Mouse (Mus musculus): ENCODE measurements around the gene Krt39. TPM values are rescaled to one million over a fixed set of nuclear protein-coding genes. Genes with fewer than 3 reads are reported as not detected.

Gene Krt39
- polyA plus RNA-seq (2015; fragmentation: Nextera tagmentation; extraction: Ambion mirVana): not detected in 2 replicates

GRCm38 (mm10) chr11:99521288-99521860, at the start of gene Krt39:
Gene Krt39 (minus strand): TSS chr11:99521338.
- ATAC-seq: no peak
- Histone ChIP-seq H3K4me2 (ENCODE audit: low read depth, low read length) (no peak within 1 kb of the TSS), H3K9me3 (ENCODE audit: control insufficient read depth, low read length) (no peaks in the 10 kb centered on the region), H3K9ac (ENCODE audit: low read depth, low read length) (no peak within 1 kb of the TSS), H3K27ac (ENCODE audit: low read length) (no peak within 1 kb of the TSS), H3K27me3 (replicated peaks; ENCODE audit: control insufficient read depth, insufficient read depth, low read length) (no peaks in the 10 kb centered on the region), H3K36me3 (ENCODE audit: control insufficient read depth, insufficient read depth, low read length) (no peaks in the 10 kb centered on the region), H3K4me3 (ENCODE audit: low read length) (no peak within 1 kb of the TSS), H3K4me1 (ENCODE audit: control insufficient read depth, insufficient read depth, low read length) (no peaks in the 10 kb centered on the region)
- 76% methylated on average over 13 of the region's 13 CpGs for WGBS

DNA sequence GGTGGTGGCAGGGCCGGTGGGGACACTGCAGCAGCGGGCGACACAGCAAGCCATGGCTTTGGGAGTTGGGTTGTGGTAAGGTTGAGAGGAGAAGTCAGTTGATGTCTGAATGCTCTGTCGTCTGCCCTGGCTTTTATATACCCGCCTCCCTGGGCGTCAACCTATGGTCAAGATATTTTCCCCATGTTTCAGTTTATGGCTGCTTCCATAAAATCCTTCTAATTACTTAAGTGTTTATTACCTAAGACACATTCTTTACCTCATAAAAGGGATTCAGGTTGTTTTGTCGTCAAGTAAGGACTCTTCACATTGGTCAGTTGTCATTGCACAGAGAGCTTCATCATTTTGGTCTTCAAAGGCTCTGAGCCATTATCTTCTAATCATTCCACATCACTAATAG, 45.4 kb upstream of the Krt39 start, which contains the start of gene Krtap3-1:
Krtap3-1 (minus strand) TSS at position 101 of the 400 bp plus-strand sequence.
- 69% methylated on average over 7 of the region's 7 CpGs for WGBS

DNA sequence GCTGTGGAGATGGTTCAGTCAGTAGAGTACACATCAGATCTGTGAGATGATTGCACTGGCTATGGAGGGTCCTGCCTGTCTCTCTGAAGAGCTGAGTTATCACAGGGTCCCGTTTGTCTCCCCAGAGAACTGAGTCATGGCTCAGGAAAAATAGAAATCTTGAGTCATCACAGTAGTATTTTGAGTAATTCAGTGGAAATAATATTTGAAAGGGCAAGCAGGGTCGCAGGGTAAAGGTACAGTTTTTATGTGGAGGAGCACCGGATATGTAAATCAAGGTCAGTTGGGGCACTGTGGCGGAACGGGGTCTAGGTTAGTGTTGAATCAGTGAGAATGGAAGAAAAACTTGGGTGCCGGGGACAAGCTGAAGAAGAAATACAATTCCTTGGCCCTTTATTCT, 41.4 kb upstream of the Krt39 start:
- H3K27me3 ChIP-seq (replicated peaks; ENCODE audit: control insufficient read depth, insufficient read depth, low read length): no peaks in the 10 kb centered on the region
- H3K4me3 ChIP-seq (ENCODE audit: low read length): no peak overlapping the region
- no peak overlapping the region for H3K9ac ChIP-seq (ENCODE audit: low read depth, low read length)
- H3K36me3 ChIP-seq (ENCODE audit: control insufficient read depth, insufficient read depth, low read length): no peaks in the 10 kb centered on the region
- ATAC-seq: no peak
- 84% methylated on average over 6 of the region's 6 CpGs for WGBS
- H3K4me1 ChIP-seq (ENCODE audit: control insufficient read depth, insufficient read depth, low read length): no peaks in the 10 kb centered on the region
- no peak overlapping the region for H3K27ac ChIP-seq (ENCODE audit: low read length)
- H3K4me2 ChIP-seq (ENCODE audit: low read depth, low read length): no peak overlapping the region
- no peaks in the 10 kb centered on the region for H3K9me3 ChIP-seq (ENCODE audit: control insufficient read depth, low read length)

More for the DNA sequence above, 45.4 kb upstream of the Krt39 start, which contains the start of gene Krtap3-1:
- Histone ChIP-seq H3K9ac (ENCODE audit: low read depth, low read length) (no peak within 1 kb of the TSS), H3K9me3 (ENCODE audit: control insufficient read depth, low read length) (no peaks in the 10 kb centered on the region), H3K4me1 (ENCODE audit: control insufficient read depth, insufficient read depth, low read length) (no peaks in the 10 kb centered on the region), H3K27me3 (replicated peaks; ENCODE audit: control insufficient read depth, insufficient read depth, low read length) (no peaks in the 10 kb centered on the region), H3K4me2 (ENCODE audit: low read depth, low read length) (no peak within 1 kb of the TSS), H3K4me3 (ENCODE audit: low read length) (no peak within 1 kb of the TSS), H3K36me3 (ENCODE audit: control insufficient read depth, insufficient read depth, low read length) (no peaks in the 10 kb centered on the region), H3K27ac (ENCODE audit: low read length) (no peak within 1 kb of the TSS)
- no peak for ATAC-seq

DNA sequence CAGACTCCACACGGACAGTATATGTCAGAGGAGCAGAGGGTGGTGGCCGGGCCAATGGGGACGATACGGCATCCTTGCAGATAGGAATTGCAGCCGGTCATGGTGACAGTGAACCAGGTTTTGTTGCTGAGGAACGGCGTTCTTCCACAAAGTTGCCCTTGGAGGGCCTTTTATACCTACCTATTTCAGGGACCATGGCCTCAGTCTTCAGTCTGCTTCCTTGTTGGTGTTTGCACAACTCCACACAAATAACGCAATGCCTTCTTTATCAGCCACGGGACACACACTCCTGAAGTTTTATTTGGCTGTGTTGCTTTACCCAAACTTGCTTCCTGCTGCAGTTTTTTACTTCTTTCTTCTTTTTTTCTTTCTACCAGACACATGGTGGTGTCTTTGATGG, 38.2 kb upstream of the Krt39 start, which contains the start of gene Gm11939:
Gm11939 (minus strand) TSS at position 101 of the 400 bp plus-strand sequence.
- ATAC-seq: no peak
- Histone ChIP-seq H3K27me3 (replicated peaks; ENCODE audit: control insufficient read depth, insufficient read depth, low read length) (no peaks in the 10 kb centered on the region), H3K4me1 (ENCODE audit: control insufficient read depth, insufficient read depth, low read length) (no peaks in the 10 kb centered on the region), H3K36me3 (ENCODE audit: control insufficient read depth, insufficient read depth, low read length) (no peaks in the 10 kb centered on the region), H3K9me3 (ENCODE audit: control insufficient read depth, low read length) (no peaks in the 10 kb centered on the region), H3K4me3 (ENCODE audit: low read length) (no peak within 1 kb of the TSS), H3K4me2 (ENCODE audit: low read depth, low read length) (no peak within 1 kb of the TSS), H3K9ac (ENCODE audit: low read depth, low read length) (no peak within 1 kb of the TSS), H3K27ac (ENCODE audit: low read length) (no peak within 1 kb of the TSS)
- 84% methylated on average over 9 of the region's 9 CpGs for WGBS

GRCm38 (mm10) chr11:99557976-99558745, 37.0 kb upstream of the Krt39 start:
- no peaks in the 10 kb centered on the region for H3K36me3 ChIP-seq (ENCODE audit: control insufficient read depth, insufficient read depth, low read length)
- no peak overlapping the region for H3K9ac ChIP-seq (ENCODE audit: low read depth, low read length)
- no peak overlapping the region for H3K27ac ChIP-seq (ENCODE audit: low read length)
- no peaks in the 10 kb centered on the region for H3K27me3 ChIP-seq (replicated peaks; ENCODE audit: control insufficient read depth, insufficient read depth, low read length)
- H3K4me3 ChIP-seq (ENCODE audit: low read length): no peak overlapping the region
- H3K9me3 ChIP-seq (ENCODE audit: control insufficient read depth, low read length): no peaks in the 10 kb centered on the region
- H3K4me1 ChIP-seq (ENCODE audit: control insufficient read depth, insufficient read depth, low read length): no peaks in the 10 kb centered on the region
- ATAC-seq: no peak
- no peak overlapping the region for H3K4me2 ChIP-seq (ENCODE audit: low read depth, low read length)
- 58% methylated on average over 3 of the region's 3 CpGs for WGBS

- no peak within 1 kb of the TSS for H3K9ac ChIP-seq (ENCODE audit: low read depth, low read length)
- no peak within 1 kb of the TSS for H3K4me2 ChIP-seq (ENCODE audit: low read depth, low read length)
- no peaks in the 10 kb centered on the region for H3K9me3 ChIP-seq (ENCODE audit: control insufficient read depth, low read length)
- H3K4me1 ChIP-seq (ENCODE audit: control insufficient read depth, insufficient read depth, low read length): no peaks in the 10 kb centered on the region
- ATAC-seq: no peak
- no peak within 1 kb of the TSS for H3K27ac ChIP-seq (ENCODE audit: low read length)
- no peak within 1 kb of the TSS for H3K4me3 ChIP-seq (ENCODE audit: low read length)
- WGBS: 84% methylated on average over 2 of the region's 2 CpGs
- no peaks in the 10 kb centered on the region for H3K36me3 ChIP-seq (ENCODE audit: control insufficient read depth, insufficient read depth, low read length)
- no peaks in the 10 kb centered on the region for H3K27me3 ChIP-seq (replicated peaks; ENCODE audit: control insufficient read depth, insufficient read depth, low read length)
Measured at GRCm38 (mm10) chr11:99556753-99557152, 35.6 kb upstream of the Krt39 start, which contains the start of gene Krtap3-2. Gene Krtap3-2 (minus strand): TSS chr11:99556853.

DNA sequence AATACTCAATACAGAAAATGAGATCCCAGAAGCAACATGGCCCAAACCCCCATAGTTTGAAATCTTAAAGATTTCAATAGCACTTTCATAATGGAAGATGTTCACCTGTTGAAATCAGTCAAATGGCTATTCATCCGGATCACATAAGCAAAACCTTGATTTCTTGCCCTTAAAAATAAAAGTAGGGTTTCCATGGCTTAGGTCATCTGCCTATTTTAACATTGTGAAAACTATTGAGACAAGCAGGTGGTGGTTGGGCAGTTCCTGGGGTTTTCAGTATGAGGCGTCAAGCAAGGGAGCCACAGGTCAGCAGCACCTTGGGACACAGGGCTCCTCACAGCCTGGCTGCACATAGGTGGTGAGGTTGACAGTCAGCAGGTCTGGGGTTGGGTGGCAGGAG, 35.1 kb upstream of the Krt39 start:
- 90% methylated on average over 2 of the region's 2 CpGs for WGBS
- Histone ChIP-seq H3K4me1 (ENCODE audit: control insufficient read depth, insufficient read depth, low read length) (no peaks in the 10 kb centered on the region), H3K9me3 (ENCODE audit: control insufficient read depth, low read length) (no peaks in the 10 kb centered on the region), H3K36me3 (ENCODE audit: control insufficient read depth, insufficient read depth, low read length) (no peaks in the 10 kb centered on the region), H3K27me3 (replicated peaks; ENCODE audit: control insufficient read depth, insufficient read depth, low read length) (no peaks in the 10 kb centered on the region), H3K4me2 (ENCODE audit: low read depth, low read length) (no peak overlapping the region), H3K9ac (ENCODE audit: low read depth, low read length) (no peak overlapping the region), H3K4me3 (ENCODE audit: low read length) (no peak overlapping the region), H3K27ac (ENCODE audit: low read length) (no peak overlapping the region)
- no peak for ATAC-seq

- H3K9me3 ChIP-seq (ENCODE audit: control insufficient read depth, low read length): no peaks in the 10 kb centered on the region
- no peaks in the 10 kb centered on the region for H3K4me1 ChIP-seq (ENCODE audit: control insufficient read depth, insufficient read depth, low read length)
- no peak for ATAC-seq
- H3K4me2 ChIP-seq (ENCODE audit: low read depth, low read length): no peak within 1 kb of the TSS
- no peak within 1 kb of the TSS for H3K27ac ChIP-seq (ENCODE audit: low read length)
- no peaks in the 10 kb centered on the region for H3K36me3 ChIP-seq (ENCODE audit: control insufficient read depth, insufficient read depth, low read length)
- no peaks in the 10 kb centered on the region for H3K27me3 ChIP-seq (replicated peaks; ENCODE audit: control insufficient read depth, insufficient read depth, low read length)
- no peak within 1 kb of the TSS for H3K4me3 ChIP-seq (ENCODE audit: low read length)
- H3K9ac ChIP-seq (ENCODE audit: low read depth, low read length): no peak within 1 kb of the TSS
- 70% methylated on average over 4 of the region's 4 CpGs for WGBS
Measured at GRCm38 (mm10) chr11:99550765-99551164, 29.6 kb upstream of the Krt39 start, which contains the start of gene Krtap3-3. Gene Krtap3-3 (minus strand): TSS chr11:99550865.

DNA sequence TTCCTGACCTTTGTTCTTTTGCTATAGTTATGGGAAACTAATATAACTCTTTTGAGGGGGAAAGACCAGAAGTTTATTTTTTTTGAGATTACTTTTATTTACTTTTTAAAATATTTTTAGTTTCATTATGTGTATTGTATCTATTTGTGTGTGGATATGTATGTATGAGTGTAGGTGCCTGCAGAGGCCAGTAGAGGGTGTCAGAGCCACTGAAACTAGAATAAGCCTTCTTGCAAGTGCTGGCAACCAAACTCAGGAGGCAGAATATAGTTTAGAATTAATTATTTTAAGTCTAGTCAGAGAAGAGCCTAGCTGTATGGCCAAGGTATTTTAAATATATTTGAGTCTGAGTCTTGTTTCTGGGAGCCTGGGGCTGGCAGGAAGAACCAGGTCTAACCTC, 26.8 kb upstream of the Krt39 start:
- Histone ChIP-seq H3K9ac (ENCODE audit: low read depth, low read length) (no peak overlapping the region), H3K27ac (ENCODE audit: low read length) (no peak overlapping the region), H3K36me3 (ENCODE audit: control insufficient read depth, insufficient read depth, low read length) (no peaks in the 10 kb centered on the region), H3K9me3 (ENCODE audit: control insufficient read depth, low read length) (no peaks in the 10 kb centered on the region), H3K4me2 (ENCODE audit: low read depth, low read length) (no peak overlapping the region), H3K27me3 (replicated peaks; ENCODE audit: control insufficient read depth, insufficient read depth, low read length) (no peaks in the 10 kb centered on the region), H3K4me3 (ENCODE audit: low read length) (no peak overlapping the region), H3K4me1 (ENCODE audit: control insufficient read depth, insufficient read depth, low read length) (no peaks in the 10 kb centered on the region)
- ATAC-seq: no peak
